Mouse (Mus musculus) megakaryocyte-erythroid progenitor cell, adult 5-6 weeks (primary cell): ENCODE measurements at regions not wholly inside any gene's neighbourhood (a gene's known extent, or its start where the extent isn't known, plus 50 kb on each side); places are given as distances from the start of the nearest gene placed in this dataset.

Experiments
- ATAC-seq: replicated peaks from 2 replicates; pipeline ENCODE4 v1.8.0; 2016; ENCODE audit warnings: mild to moderate bottlenecking, inconsistent platforms; ENCODE audit not compliant: severe bottlenecking, poor library complexity, low FRiP score, low TSS enrichment

- ATAC-seq: no peak
Measured at GRCm38 (mm10) chr5:133619347-133619746, 480.2 kb upstream of the Castor2 start.

- no peak for ATAC-seq
Measured at GRCm38 (mm10) chr5:133601241-133601739, 498.2 kb upstream of the Castor2 start.

GRCm38 (mm10) chr5:133600630-133601029, 498.9 kb upstream of the Castor2 start:
- ATAC-seq: no peak

- no peak for ATAC-seq
Measured at GRCm38 (mm10) chr5:133598105-133598504, 501.4 kb upstream of the Castor2 start.

- no peak for ATAC-seq
Measured at GRCm38 (mm10) chr5:133586492-133586891, 513.0 kb upstream of the Castor2 start.

GRCm38 (mm10) chr5:133585181-133585580, 514.3 kb upstream of the Castor2 start:
- no peak for ATAC-seq

- no peak for ATAC-seq
Measured at GRCm38 (mm10) chr5:133576595-133576994, 522.9 kb upstream of the Castor2 start.

GRCm38 (mm10) chr5:133569096-133569495, 530.4 kb upstream of the Castor2 start:
- ATAC-seq: no peak

- ATAC-seq: no peak
Measured at GRCm38 (mm10) chr5:133566506-133566905, 533.0 kb upstream of the Castor2 start.

GRCm38 (mm10) chr5:133550657-133551056, 548.9 kb upstream of the Castor2 start:
- ATAC-seq: no peak

- no peak for ATAC-seq
Measured at GRCm38 (mm10) chr5:133542217-133542616, 557.3 kb upstream of the Castor2 start.

GRCm38 (mm10) chr5:133532678-133533077, 566.8 kb upstream of the Castor2 start:
- ATAC-seq: no peak

- ATAC-seq: no peak
Measured at GRCm38 (mm10) chr5:133505661-133506060, 593.9 kb upstream of the Castor2 start.

GRCm38 (mm10) chr5:133487806-133488290, 611.7 kb upstream of the Castor2 start:
- ATAC-seq: no peak

GRCm38 (mm10) chr5:133482291-133483086, 617.0 kb upstream of the Castor2 start:
- no peak for ATAC-seq

- ATAC-seq: no peak
Measured at GRCm38 (mm10) chr5:133479205-133479604, 620.3 kb upstream of the Castor2 start.

GRCm38 (mm10) chr5:133453349-133454049, 646.0 kb upstream of the Castor2 start:
- ATAC-seq: no peak

- ATAC-seq: no peak
Measured at GRCm38 (mm10) chr5:133449926-133450325, 649.6 kb upstream of the Castor2 start.

GRCm38 (mm10) chr5:133400826-133401225, 698.7 kb upstream of the Castor2 start:
- ATAC-seq: no peak

GRCm38 (mm10) chr5:133389896-133390295, 709.6 kb upstream of the Castor2 start:
- no peak for ATAC-seq
